Mouse (Mus musculus) cerebellum, adult 2 months (tissue): ENCODE results near the gene Smtn.

Experiments
- CTCF ChIP-seq: fragments of 200-500 bp; IDR thresholded peaks from 2 replicates; pipeline ENCODE4 v1.5.1; 2011; ENCODE audit warnings: low read depth, mild to moderate bottlenecking, control low read depth, low read length, moderate library complexity, borderline replicate concordance; ENCODE audit not compliant: insufficient read depth
- POLR2A ChIP-seq: fragments of 200-500 bp; IDR thresholded peaks from 2 replicates; pipeline ENCODE4 v1.6.1; 2011; ENCODE audit warnings: low read length, control low read depth, borderline replicate concordance; ENCODE audit not compliant: insufficient read depth

GRCm38 (mm10) chr11:3548564-3549295, 8.3 kb upstream of the Smtn start:
- TF ChIP-seq CTCF (no peak), POLR2A (no peak)
